Mouse (Mus musculus) forebrain, embryonic 16.5 days (tissue): Measurements from ENCODE around the gene Gm8882. TPM values are rescaled to one million over a fixed set of nuclear protein-coding genes. Genes with fewer than 3 reads are reported as not detected.
"Not testable (repeated sequence)": the region's sequence is repeated elsewhere in the genome, so short reads cannot be mapped to it uniquely, and the experiment has no call there.

Source experiments
- ATAC-seq: fragments of 200-750 bp; cut with Nextera tagmentation; 2 replicates; pipeline ENCODE4 v1.8.0; 2017; ENCODE audit warnings: mild to moderate bottlenecking, moderate library complexity
- H3K27ac ChIP-seq: fragments of 300-500 bp; sonication (generic); 2 replicates; pipeline ENCODE4 v1.5.1; 2014; ENCODE audit warnings: low read length, control low read depth
- H3K27me3 ChIP-seq: fragments of 300-500 bp; sonication (generic); replicated peaks from 2 replicates; pipeline ENCODE4 v1.6.1; 2014; ENCODE audit warnings: low read length; ENCODE audit not compliant: control insufficient read depth, insufficient read depth
- H3K36me3 ChIP-seq: fragments of 300-500 bp; sonication (generic); 2 replicates; pipeline ENCODE4 v1.6.1; 2014; ENCODE audit not compliant: control insufficient read depth, insufficient read depth
- H3K4me1 ChIP-seq: fragments of 300-500 bp; sonication (generic); replicated peaks from 2 replicates; pipeline ENCODE4 v1.6.1; 2014; ENCODE audit warnings: low read length; ENCODE audit not compliant: control insufficient read depth, insufficient read depth
- H3K4me2 ChIP-seq: fragments of 300-500 bp; sonication (generic); 2 replicates; pipeline ENCODE4 v1.6.1; 2014; ENCODE audit warnings: mild to moderate bottlenecking, low read length, control low read depth
- H3K4me3 ChIP-seq: fragments of 300-500 bp; sonication (generic); replicated peaks from 2 replicates; pipeline ENCODE4 v1.5.1; 2014; ENCODE audit warnings: mild to moderate bottlenecking, low read length, control low read depth
- H3K9ac ChIP-seq: fragments of 300-500 bp; sonication (generic); replicated peaks from 2 replicates; pipeline ENCODE4 v1.6.1; 2014; ENCODE audit warnings: low read depth, low read length, control low read depth
- H3K9me3 ChIP-seq: fragments of 300-500 bp; sonication (generic); 2 replicates; pipeline ENCODE4 v1.6.1; 2016; ENCODE audit warnings: low read length; ENCODE audit not compliant: control insufficient read depth
- WGBS: fragments of 180-500 bp; shearing (Covaris S2); extraction: QIAGEN DNeasy Blood & Tissue Kit; methylation state at CpG from one replicate; pipeline ENCODE4 v1.1.7; 2014; 5-methylcytosine and 5-hydroxymethylcytosine counted together
- polyA plus RNA-seq: library from polyadenylated mRNA; unstranded; fragments of >200 nt; fragmentation: Nextera tagmentation; extraction: Ambion mirVana; gene quantifications from 2 replicates; pipeline ENCODE4 v1.2.1, GENCODE M21; 2015

Gene Gm8882
- not detected in 2 replicates for polyA plus RNA-seq

DNA sequence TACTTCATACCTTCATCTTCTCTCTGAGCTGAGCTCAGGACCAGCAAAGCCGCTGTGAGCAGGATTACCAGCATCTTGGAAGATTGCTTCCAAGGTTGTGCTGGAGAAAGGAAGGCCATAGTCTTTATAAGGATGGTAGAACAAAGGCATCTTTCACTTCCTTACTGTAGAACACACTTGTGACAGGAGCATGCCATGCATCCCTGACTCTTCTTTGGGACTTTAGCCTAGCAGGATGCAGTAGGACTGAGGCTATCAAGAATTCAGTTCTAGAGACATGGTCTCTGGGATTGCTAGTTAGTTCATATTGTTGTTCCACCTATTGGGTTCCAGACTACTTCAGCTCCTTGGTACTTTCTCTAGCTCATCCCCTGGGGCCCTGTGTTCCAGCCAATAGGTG is at the start of gene Gm8882:
Gene Gm8882 (minus strand): TSS at position 101 of the 400 bp plus-strand sequence.
- H3K27ac ChIP-seq, H3K9ac ChIP-seq: not testable (repeated sequence)

DNA sequence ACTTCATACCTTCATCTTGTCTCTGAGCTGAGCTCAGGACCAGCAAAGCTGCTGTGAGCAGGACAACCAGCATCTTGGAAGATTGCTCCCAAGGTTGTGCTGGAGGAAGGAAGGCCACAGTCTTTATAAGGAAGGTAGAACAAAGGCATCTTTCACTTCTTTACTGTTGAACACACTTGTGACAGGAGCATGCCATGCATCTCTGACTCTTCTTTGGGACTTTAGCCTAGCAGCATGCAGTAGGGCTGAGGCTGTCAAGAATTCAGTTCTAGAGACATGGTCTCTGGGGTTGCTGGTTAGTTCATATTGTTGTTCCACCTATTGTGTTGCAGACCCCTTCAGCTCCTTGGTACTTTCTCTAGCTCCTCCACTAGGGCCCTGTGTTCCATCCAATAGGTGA is 49.3 kb downstream of the Gm8882 start, which contains the start of gene Prpmp5:
Gene Prpmp5 (minus strand): TSS at position 101 of the 400 bp plus-strand sequence.
- not testable (repeated sequence) for ATAC-seq, H3K4me1 ChIP-seq, H3K27ac ChIP-seq, H3K9ac ChIP-seq, H3K27me3 ChIP-seq, H3K4me3 ChIP-seq, H3K36me3 ChIP-seq, H3K4me2 ChIP-seq, H3K9me3 ChIP-seq

More for the DNA sequence above, at the start of gene Gm8882:
- H3K9me3 ChIP-seq, H3K27me3 ChIP-seq, H3K4me3 ChIP-seq, H3K4me2 ChIP-seq, H3K4me1 ChIP-seq, H3K36me3 ChIP-seq, ATAC-seq: not testable (repeated sequence)
- WGBS, result 78% methylated on average over 1 of the region's 1 CpGs

Other genes starting within 250 kb of the Gm8882 start
- gene Prb1, start 153.6 kb downstream of the Gm8882 start, polyA plus RNA-seq, result not detected in 2 replicates
- gene Prpmp5, start 49.4 kb downstream of the Gm8882 start, polyA plus RNA-seq, result not detected in 2 replicates
- not detected in 2 replicates for gene Prh1, start 205.7 kb upstream of the Gm8882 start, polyA plus RNA-seq
- not detected in 2 replicates for gene Prp2, start 231.8 kb upstream of the Gm8882 start, polyA plus RNA-seq